Mouse (Mus musculus): Measurements from ENCODE around the gene Os9.

DNA sequence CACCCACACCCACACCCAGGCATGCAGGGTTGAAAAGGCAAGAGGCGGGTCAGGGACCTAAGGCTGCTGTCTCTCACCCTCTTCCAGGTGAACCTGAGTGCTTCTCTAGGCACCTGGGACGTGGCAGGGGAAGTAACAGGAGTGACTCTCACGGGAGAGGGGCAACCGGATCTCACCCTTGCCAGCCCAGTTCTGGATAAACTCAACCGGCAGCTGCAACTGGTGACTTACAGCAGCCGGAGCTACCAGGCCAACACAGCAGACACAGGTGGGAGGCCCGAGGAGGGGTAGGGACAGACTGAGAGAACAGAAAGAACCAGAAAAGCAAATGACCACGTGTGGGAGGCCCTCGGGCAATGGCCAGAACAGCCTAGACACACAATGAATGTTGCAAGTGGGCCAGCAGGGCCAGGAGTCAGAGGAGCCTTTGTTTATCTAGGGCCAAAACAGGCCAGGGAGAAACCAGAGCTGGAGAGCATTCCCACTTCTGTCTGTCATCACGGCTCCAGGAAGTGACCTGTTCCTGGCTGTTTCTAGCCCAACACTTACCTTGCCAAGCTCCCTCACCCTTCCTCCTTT, 46.8 kb upstream of the Os9 start:
- TF ChIP-seq CTCF (IDR thresholded peaks at IDR 0.05; ENCODE audit: borderline replicate concordance, insufficient read depth, low read length) (no peak), POLR2A (IDR thresholded peaks at IDR 0.05; ENCODE audit: low read depth, low read length) (no peak)
